Mouse (Mus musculus) bone marrow macrophage, adult 2 months (primary cell): ENCODE results near the gene Atp5d.

Experiments used
- CTCF ChIP-seq: IDR thresholded peaks from 2 replicates; pipeline ENCODE4 v1.5.1; 2012; ENCODE audit warnings: low read depth, mild to moderate bottlenecking, low read length, moderate library complexity
- POLR2A ChIP-seq: IDR thresholded peaks from 2 replicates; pipeline ENCODE4 v1.6.1; 2012; ENCODE audit warnings: mild to moderate bottlenecking, low read depth, low read length, borderline replicate concordance

DNA sequence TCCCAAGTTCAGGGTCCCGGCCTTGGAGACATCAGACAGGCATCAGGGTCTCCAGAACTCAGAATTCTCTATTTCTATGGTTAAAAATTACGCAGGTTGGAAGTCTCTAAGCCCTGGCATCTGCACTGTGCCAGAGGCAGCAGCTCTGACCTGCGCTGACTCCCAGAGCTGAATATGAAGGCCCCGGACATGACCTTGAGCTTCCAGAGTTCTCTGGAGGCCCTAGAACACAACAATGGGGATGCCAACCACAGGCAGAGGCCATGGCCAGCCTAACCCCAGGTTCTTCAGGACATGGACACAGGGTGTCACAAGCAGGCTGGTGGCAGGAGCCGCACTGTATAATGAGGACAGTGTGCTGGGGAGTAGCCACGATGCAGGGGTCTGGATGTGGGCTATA is 44.3 kb upstream of the Atp5d start:
- TF ChIP-seq CTCF: no peak
- no peak for TF ChIP-seq POLR2A
